Mouse (Mus musculus): Measurements from ENCODE around the gene Vmn2r72.

Gene Vmn2r72

DNA sequence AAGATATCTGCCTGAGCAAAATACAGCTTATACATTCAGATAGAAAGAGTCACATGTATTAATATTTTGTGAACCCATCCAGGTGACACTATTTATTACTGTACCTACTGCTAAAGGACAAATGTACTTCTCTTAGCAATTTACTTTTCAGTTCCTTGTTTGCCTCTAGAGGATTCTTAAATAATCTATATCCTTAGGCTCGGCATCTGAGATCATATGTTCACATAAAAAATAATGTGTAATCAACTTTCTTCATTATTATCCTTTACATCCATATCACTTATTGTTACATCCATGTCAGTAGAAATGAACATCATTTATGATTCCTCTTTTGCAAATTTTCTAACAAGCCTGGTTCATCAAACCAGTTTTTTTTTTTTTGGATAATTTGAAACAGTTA, at the start of gene Vmn2r72:
Gene Vmn2r72, minus strand, starts transcription at position 101 of the 400 bp plus-strand sequence.
- DNase-seq = no peak

All from spleen, adult 18-20 months (tissue).